Mouse (Mus musculus) erythroid progenitor cell, adult 5-6 weeks (primary cell): ENCODE data around the gene Zc3h7a. TPM values are rescaled to one million over a fixed set of nuclear protein-coding genes. Genes with fewer than 3 reads are reported as not detected.
"Not testable (repeated sequence)": the region's sequence is repeated elsewhere in the genome, so short reads cannot be mapped to it uniquely, and the experiment has no call there.

Experiments used
- ATAC-seq: replicated peaks from 2 replicates; pipeline ENCODE4 v1.8.0; 2016; ENCODE audit warnings: moderate number of reproducible peaks, mild to moderate bottlenecking, moderate TSS enrichment, inconsistent platforms; ENCODE audit not compliant: poor library complexity, low FRiP score, severe bottlenecking
- total RNA-seq, 2 experiments: library from RNA; stranded (forward) in 1 of 2; stranded (reverse) in 1 of 2; fragments of 150-400 nt in 1 of 2; fragments of 186-747, 209-891 nt in 1 of 2; gene quantifications; 2 replicates each; pipeline versions ENCODE4 v1.2.3 to v1.2.4; 2015 to 2017; ENCODE audit warnings: low replicate concordance in 2 of 2

The Zc3h7a gene
- total RNA-seq, 2 experiments from 2014 or later, result 101 to 160 TPM

- ATAC-seq, result not testable (repeated sequence)
These were observed 18.5 kb downstream of the Zc3h7a start for GRCm38 (mm10) chr16:11157721-11158120.

GRCm38 (mm10) chr16:11154500-11154899, 21.7 kb downstream of the Zc3h7a start:
- ATAC-seq, result no peak

GRCm38 (mm10) chr16:11143706-11144483, 32.3 kb downstream of the Zc3h7a start:
- ATAC-seq, result not testable (repeated sequence)

- ATAC-seq, result peak; percentile 96
These were observed 41.5 kb downstream of the Zc3h7a start, which contains the start of gene Txndc11 for GRCm38 (mm10) chr16:11134348-11135344. Txndc11 (minus strand) TSS chr16:11134650.

GRCm38 (mm10) chr16:11133476-11134347, 42.5 kb downstream of the Zc3h7a start:
- 0 out of 2 replicates have a peak, but pooled peaks have one; percentile 8 for ATAC-seq

GRCm38 (mm10) chr16:11132839-11133238, 43.4 kb downstream of the Zc3h7a start:
- ATAC-seq, result no peak

GRCm38 (mm10) chr16:11128301-11128700, 47.9 kb downstream of the Zc3h7a start:
- ATAC-seq, result no peak

- ATAC-seq, result no peak
These were observed 50.8 kb downstream of the Zc3h7a start for GRCm38 (mm10) chr16:11125371-11125770.

GRCm38 (mm10) chr16:11124110-11124509, 52.1 kb downstream of the Zc3h7a start:
- ATAC-seq, result no peak

GRCm38 (mm10) chr16:11122625-11123024, 53.6 kb downstream of the Zc3h7a start:
- ATAC-seq, result no peak

GRCm38 (mm10) chr16:11109198-11109740, 66.9 kb downstream of the Zc3h7a start:
- no peak; the same call in 1 of the 2 replicates for ATAC-seq

- no peak for ATAC-seq
These were observed 71.3 kb downstream of the Zc3h7a start for GRCm38 (mm10) chr16:11104905-11105304.

GRCm38 (mm10) chr16:11097301-11097700, 78.9 kb downstream of the Zc3h7a start:
- ATAC-seq, result no peak

GRCm38 (mm10) chr16:11093717-11094386, 82.3 kb downstream of the Zc3h7a start:
- no peak for ATAC-seq

GRCm38 (mm10) chr16:11092523-11092922, 83.7 kb downstream of the Zc3h7a start:
- ATAC-seq, result no peak

- ATAC-seq, result no peak
These were observed 84.1 kb downstream of the Zc3h7a start for GRCm38 (mm10) chr16:11092061-11092460.

- no peak for ATAC-seq
These were observed 85.2 kb downstream of the Zc3h7a start for GRCm38 (mm10) chr16:11090836-11091570.
